Mouse (Mus musculus) CH12.LX (cell line): ENCODE measurements around the gene Ppp1r37. TPM values are rescaled to one million over a fixed set of nuclear protein-coding genes. Genes with fewer than 3 reads are reported as not detected.

Source experiments
- DNase-seq: peaks from one replicate; pipeline ENCODE4 v3.0.0-alpha.2; 2013; ENCODE audit errors: extremely low read depth
- H3K27ac ChIP-seq: 2 replicates; pipeline ENCODE4 v1.5.1; 2012; ENCODE audit warnings: low read depth, mild to moderate bottlenecking, control low read depth, moderate library complexity; ENCODE audit not compliant: insufficient read depth
- H3K27me3 ChIP-seq: replicated peaks from 2 replicates; pipeline ENCODE3; 2012; ENCODE audit warnings: inconsistent platforms
- H3K36me3 ChIP-seq, 2 experiments: replicated peaks in 1 of 2; 2 replicates each; pipeline versions ENCODE3 to v1.6.1; 2012; ENCODE audit warnings: inconsistent platforms in 1 of 2, low read length in 1 of 2, mild to moderate bottlenecking in 1 of 2, mixed read lengths in 1 of 2, moderate library complexity in 1 of 2; ENCODE audit not compliant: control insufficient read depth in 1 of 2, insufficient read depth in 1 of 2
- H3K4me1 ChIP-seq, 2 experiments: 2 replicates each; pipeline ENCODE4 v1.6.1; 2012; ENCODE audit warnings: inconsistent platforms in 1 of 2, moderate library complexity in 1 of 2; ENCODE audit not compliant: insufficient read depth in 2 of 2, control insufficient read depth in 1 of 2
- H3K4me2 ChIP-seq: 2 replicates; pipeline ENCODE4 v1.6.1; 2012; ENCODE audit warnings: low read depth, mild to moderate bottlenecking, control low read depth; ENCODE audit not compliant: poor library complexity, insufficient read depth, severe bottlenecking
- H3K4me3 ChIP-seq, 3 experiments: fragments of 150-350 bp in 1 of 3; sonication (generic) in 1 of 3; replicated peaks in 1 of 3; 2 replicates each; pipeline versions ENCODE3 to v1.5.1; 2011 to 2012; ENCODE audit warnings: low read depth in 2 of 3, low read length in 2 of 3, mild to moderate bottlenecking in 2 of 3, moderate library complexity in 2 of 3, control low read depth in 1 of 3, improper control_type of control experiment in 1 of 3, inconsistent platforms in 1 of 3, mixed read lengths in 1 of 3; ENCODE audit not compliant: poor library complexity in 1 of 3
- H3K79me2 ChIP-seq: replicated peaks from 2 replicates; pipeline ENCODE4 v1.6.1; 2012; ENCODE audit warnings: mild to moderate bottlenecking, moderate library complexity; ENCODE audit not compliant: control insufficient read depth, poor library complexity, insufficient read depth, severe bottlenecking; ENCODE audit errors: extremely low read depth
- H3K9ac ChIP-seq: 2 replicates; pipeline ENCODE4 v1.6.1; 2012; ENCODE audit warnings: low read depth, mild to moderate bottlenecking, control low read depth, moderate library complexity; ENCODE audit not compliant: insufficient read depth
- H3K9me3 ChIP-seq: replicated peaks from 2 replicates; pipeline ENCODE3; 2012; ENCODE audit warnings: low read length, inconsistent platforms, mixed read lengths
- BHLHE40 ChIP-seq: IDR thresholded peaks from 2 replicates; pipeline ENCODE4 v1.6.1; 2011; ENCODE audit warnings: mild to moderate bottlenecking, low read depth, low read length, improper control_type of control experiment
- CHD1 ChIP-seq: IDR thresholded peaks from 2 replicates; pipeline ENCODE4 v1.6.1; 2012; ENCODE audit warnings: low read depth, low read length, improper control_type of control experiment, inconsistent platforms
- CTCF ChIP-seq, 2 experiments: IDR thresholded peaks in 1 of 2; conservative IDR thresholded peaks in 1 of 2; 2 replicates each; pipeline ENCODE4 v1.5.1; 2011 to 2012; ENCODE audit warnings: low read depth in 2 of 2, low read length in 2 of 2, improper control_type of control experiment in 1 of 2, inconsistent platforms in 1 of 2, mild to moderate bottlenecking in 1 of 2, moderate library complexity in 1 of 2
- E2F4 ChIP-seq: IDR thresholded peaks from 2 replicates; pipeline ENCODE4 v1.6.1; 2011; ENCODE audit warnings: low read depth, low read length, improper control_type of control experiment; ENCODE audit not compliant: insufficient replicate concordance
- EP300 ChIP-seq: IDR thresholded peaks from 2 replicates; pipeline ENCODE4 v1.6.1; 2011; ENCODE audit warnings: low read length, improper control_type of control experiment
- ETS1 ChIP-seq: conservative IDR thresholded peaks from 2 replicates; pipeline ENCODE4 v1.6.1; 2012; ENCODE audit warnings: low read depth, mild to moderate bottlenecking, inconsistent platforms, low read length, improper control_type of control experiment, moderate library complexity
- GABPA ChIP-seq: IDR thresholded peaks from 2 replicates; pipeline ENCODE4 v1.6.1; 2012; ENCODE audit warnings: low read depth, low read length, improper control_type of control experiment, inconsistent platforms; ENCODE audit not compliant: insufficient replicate concordance
- HCFC1 ChIP-seq: IDR thresholded peaks from 2 replicates; pipeline ENCODE4 v1.6.1; 2012; ENCODE audit warnings: low read depth, mild to moderate bottlenecking, inconsistent platforms, low read length, improper control_type of control experiment
- IRF4 ChIP-seq: IDR thresholded peaks from 2 replicates; pipeline ENCODE4 v1.6.1; 2014; ENCODE audit warnings: low read depth, mild to moderate bottlenecking, inconsistent platforms, low read length, improper control_type of control experiment
- JUN ChIP-seq: IDR thresholded peaks from 2 replicates; pipeline ENCODE4 v1.6.1; 2011; ENCODE audit warnings: low read depth, mild to moderate bottlenecking, low read length, improper control_type of control experiment, moderate library complexity; ENCODE audit not compliant: insufficient read depth
- JUND ChIP-seq: conservative IDR thresholded peaks from 2 replicates; pipeline ENCODE4 v1.6.1; 2011; ENCODE audit warnings: low read depth, low read length, improper control_type of control experiment
- KAT2A ChIP-seq: IDR thresholded peaks from 2 replicates; pipeline ENCODE4 v1.6.1; 2012; ENCODE audit warnings: low read length, improper control_type of control experiment, inconsistent platforms; ENCODE audit not compliant: insufficient replicate concordance
- MAFK ChIP-seq: IDR thresholded peaks from 2 replicates; pipeline ENCODE4 v1.6.1; 2011; ENCODE audit warnings: low read length, improper control_type of control experiment; ENCODE audit not compliant: insufficient replicate concordance
- MAX ChIP-seq: IDR thresholded peaks from 2 replicates; pipeline ENCODE4 v1.6.1; 2011; ENCODE audit warnings: low read length, improper control_type of control experiment
- MEF2A ChIP-seq: IDR thresholded peaks from 2 replicates; pipeline ENCODE4 v1.6.1; 2014; ENCODE audit warnings: low read depth, mild to moderate bottlenecking, inconsistent platforms, low read length, improper control_type of control experiment, borderline replicate concordance
- MXI1 ChIP-seq: IDR thresholded peaks from 2 replicates; pipeline ENCODE4 v1.6.1; 2011; ENCODE audit warnings: mild to moderate bottlenecking, low read depth, low read length, improper control_type of control experiment
- MYC ChIP-seq: IDR thresholded peaks from 2 replicates; pipeline ENCODE4 v1.6.1; 2011; ENCODE audit warnings: low read depth, mild to moderate bottlenecking, improper control_type of control experiment, low read length
- NELFE ChIP-seq: IDR thresholded peaks from 2 replicates; pipeline ENCODE4 v1.6.1; 2011; ENCODE audit warnings: low read depth, low read length, improper control_type of control experiment
- NRF1 ChIP-seq: IDR thresholded peaks from 2 replicates; pipeline ENCODE4 v1.6.1; 2014; ENCODE audit warnings: low read depth, mild to moderate bottlenecking, inconsistent platforms, low read length, improper control_type of control experiment, moderate library complexity
- PAX5 ChIP-seq: IDR thresholded peaks from 2 replicates; pipeline ENCODE4 v1.6.1; 2012; ENCODE audit warnings: low read length, inconsistent platforms, mixed read lengths
- RAD21 ChIP-seq: IDR thresholded peaks from 2 replicates; pipeline ENCODE4 v1.6.1; 2011; ENCODE audit warnings: low read depth, mild to moderate bottlenecking, low read length, improper control_type of control experiment, moderate library complexity
- SIN3A ChIP-seq: IDR thresholded peaks from 2 replicates; pipeline ENCODE4 v1.6.1; 2012; ENCODE audit warnings: low read length, improper control_type of control experiment, inconsistent platforms
- SMC3 ChIP-seq: IDR thresholded peaks from 2 replicates; pipeline ENCODE4 v1.6.1; 2011; ENCODE audit warnings: low read depth, low read length, improper control_type of control experiment
- TBP ChIP-seq: conservative IDR thresholded peaks from 2 replicates; pipeline ENCODE4 v1.6.1; 2011; ENCODE audit warnings: low read depth, low read length, improper control_type of control experiment
- TCF12 ChIP-seq: IDR thresholded peaks from 2 replicates; pipeline ENCODE4 v1.6.1; 2014; ENCODE audit warnings: low read depth, mild to moderate bottlenecking, inconsistent platforms, low read length, improper control_type of control experiment
- UBTF ChIP-seq: IDR thresholded peaks from 2 replicates; pipeline ENCODE4 v1.6.1; 2012; ENCODE audit warnings: low read depth, mild to moderate bottlenecking, inconsistent platforms, low read length, improper control_type of control experiment, moderate library complexity
- USF1 ChIP-seq: IDR thresholded peaks from 2 replicates; pipeline ENCODE4 v1.6.1; 2014; ENCODE audit warnings: low read depth, mild to moderate bottlenecking, inconsistent platforms, low read length, improper control_type of control experiment
- USF2 ChIP-seq: conservative IDR thresholded peaks from 2 replicates; pipeline ENCODE4 v1.6.1; 2011; ENCODE audit warnings: low read depth, low read length, improper control_type of control experiment
- ZC3H11A ChIP-seq: IDR thresholded peaks from 2 replicates; pipeline ENCODE4 v1.6.1; 2012; ENCODE audit warnings: low read depth, mild to moderate bottlenecking, inconsistent platforms, low read length, improper control_type of control experiment
- ZKSCAN1 ChIP-seq: IDR thresholded peaks from 2 replicates; pipeline ENCODE4 v1.6.1; 2012; ENCODE audit warnings: low read depth, inconsistent platforms, low read length, improper control_type of control experiment, borderline replicate concordance
- ZMIZ1 ChIP-seq: IDR thresholded peaks from 2 replicates; pipeline ENCODE4 v1.6.1; 2012; ENCODE audit warnings: low read depth, mild to moderate bottlenecking, inconsistent platforms, low read length, improper control_type of control experiment
- ZNF384 ChIP-seq: IDR thresholded peaks from 2 replicates; pipeline ENCODE4 v1.6.1; 2012; ENCODE audit warnings: low read depth, low read length, improper control_type of control experiment, inconsistent platforms
- dilution Hi-C: fragments of 300-500 bp; cut with MboI; formaldehyde crosslinking; loops from 2 replicates; pipeline ENCODE4 v1.14.3; 2020; ENCODE audit warnings: low sequenced_read_pairs; ENCODE audit not compliant: extremely low pct_unique_long_range_greater_than_20kb, extremely low pct_ligation_motif_present
- in situ Hi-C: fragments of 300-500 bp; cut with MboI; formaldehyde crosslinking; loops from 3 replicates; pipeline ENCODE4 v1.14.3; 2019; ENCODE audit warnings: low sequenced_read_pairs, low pct_ligation_motif_present, low pct_unique_long_range_greater_than_20kb, mixed read lengths
- polyA plus RNA-seq: library from polyadenylated mRNA; unstranded; fragments of >175 nt; gene quantifications from 2 replicates; pipeline ENCODE4 v1.2.1, GENCODE M21; 2012; ENCODE audit warnings: low read depth; ENCODE audit not compliant: insufficient read length
- total RNA-seq, 2 experiments: library from RNA; depleted of rRNA; stranded (reverse); fragments of 300-350 nt in 1 of 2; fragments of >200 nt in 1 of 2; gene quantifications; 2 replicates each; pipeline ENCODE4 v1.2.3; 2012 to 2014

The Ppp1r37 gene
- total and polyA plus RNA-seq, 3 experiments: 7.3 to 15.7 (median 13.8) TPM

- H3K9me3 ChIP-seq: peaks cover under 1% of the 10 kb centered on the region
- H3K27me3 ChIP-seq: no peaks in the 10 kb centered on the region
- no peak within 1 kb of the TSS for H3K27ac ChIP-seq
- H3K4me1 ChIP-seq: peaks cover 21 to 64% of the 10 kb centered on the region in 2 experiments
- peak within 1 kb of the TSS in 1 of 3 experiments; percentile 48 for H3K4me3 ChIP-seq
- H3K36me3 ChIP-seq: peaks cover under 1 to 44% of the 10 kb centered on the region in 2 experiments
- no peak for TF ChIP-seq NELFE
- no peak for TF ChIP-seq HCFC1
- no peak for TF ChIP-seq ZNF384
- TF ChIP-seq UBTF: 0 out of 2 replicates have a peak, but pooled peaks have one; percentile 27
- no peak for TF ChIP-seq MAX
- TF ChIP-seq ZMIZ1: no peak
- no peak for TF ChIP-seq CHD1
- no peak for TF ChIP-seq BHLHE40
- TF ChIP-seq KAT2A: no peak
- no peak for TF ChIP-seq TCF12
- no peak for TF ChIP-seq JUND
- TF ChIP-seq ETS1: no peak
- no peak for TF ChIP-seq ZKSCAN1
- no peak for TF ChIP-seq ZC3H11A
- TF ChIP-seq E2F4: no peak
- no peak for TF ChIP-seq TBP
- peak; percentile 27 for TF ChIP-seq RAD21
- peak in 1 of 2 experiments; percentile 65; a peak in 2 of 4 replicates for TF ChIP-seq CTCF (conservative IDR thresholded peaks at IDR 0.05 in 1 of 2, IDR thresholded peaks at IDR 0.05 in 1 of 2; ENCODE audit: low read depth in 2 of 2, low read length in 2 of 2)
- no peak for TF ChIP-seq PAX5
- no peak for TF ChIP-seq GABPA
- no peak for TF ChIP-seq MEF2A
- no peak for TF ChIP-seq JUN
- no peak for TF ChIP-seq NRF1
- no peak for TF ChIP-seq EP300
- no peak for TF ChIP-seq USF1
- no peak for TF ChIP-seq IRF4
- no peak for TF ChIP-seq USF2
- no peak for TF ChIP-seq MAFK
- no peak for TF ChIP-seq MYC
- peak; percentile 46 for TF ChIP-seq SMC3
- TF ChIP-seq MXI1: no peak
- 0 out of 2 replicates have a peak, but pooled peaks have one; percentile 15 for TF ChIP-seq SIN3A
- no peaks in the 10 kb centered on the region for H3K79me2 ChIP-seq
- dilution Hi-C loops (no loop called here), in situ Hi-C loops (no loop called here)
- peak; percentile 27 for DNase-seq
- 0 out of 2 replicates have a peak within 1 kb of the TSS, but pooled peaks have one; percentile 8 for H3K9ac ChIP-seq
- peak within 1 kb of the TSS; percentile 46 for H3K4me2 ChIP-seq
Measured at GRCm38 (mm10) chr7:19517652-19518365, 45.1 kb downstream of the Ppp1r37 start, which contains the start of gene Nkpd1. TSS of gene Nkpd1 (plus strand) at chr7:19517838.
